15 mouse cellular contexts compared by ENCODE assay signal in the genomic region with DNA sequence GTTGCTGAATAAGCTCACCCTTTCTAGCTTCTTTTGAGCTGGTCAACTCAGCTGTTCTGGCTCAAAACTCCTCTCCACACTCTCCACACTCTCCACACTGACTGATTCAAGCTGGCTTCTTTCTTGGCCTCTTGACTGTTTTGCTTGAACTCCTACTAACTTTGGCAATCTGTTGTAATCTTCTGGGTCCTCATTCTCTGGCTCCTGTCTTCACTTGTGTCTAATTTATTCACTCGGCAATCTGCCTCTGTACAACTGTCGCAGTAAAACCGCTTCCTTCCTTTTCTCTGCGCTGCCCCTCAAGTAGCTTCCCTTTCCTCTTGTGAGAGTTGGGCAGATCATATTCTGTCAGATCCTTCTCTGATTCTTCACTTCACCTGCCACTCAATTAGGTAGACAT. TPM values are rescaled to one million over a fixed set of nuclear protein-coding genes. Genes with fewer than 3 reads are reported as not detected.
DNase-seq lines count a peak whose midpoint lies in the region; ATAC-seq lines count a peak whose summit lies in the region.
"Had no signal": no experiment of that assay in that cellular context is flagged by ENCODE, and none has a peak within 500 bp of the region (broad histone marks: within the 10 kb centered on the region; RNA-seq: fewer than 3 reads in every experiment).

No protein-coding gene starts in this region.

- H3K36me3 ChIP-seq in heart, embryonic 12.5 days: peaks cover 20% of the 10 kb centered on the region
- peaks cover 11% of the 10 kb centered on the region for H3K36me3 ChIP-seq in hindbrain, embryonic 16.5 days (ENCODE audit: control insufficient read depth, insufficient read depth, low read length)

- no peak overlapping the region for H3K27ac ChIP-seq in heart, embryonic 12.5 days (ENCODE audit: poor library complexity, severe bottlenecking)
- H3K27ac ChIP-seq in hindbrain, embryonic 16.5 days (ENCODE audit: low read depth, low read length): no peak overlapping the region
- H3K27ac ChIP-seq: midbrain, embryonic 10.5 days; neural tube, embryonic 15.5 days had no signal

- no peak overlapping the region for H3K4me3 ChIP-seq in heart, embryonic 12.5 days
- no peak overlapping the region for H3K4me3 ChIP-seq in hindbrain, embryonic 16.5 days (ENCODE audit: low read length)
- H3K4me3 ChIP-seq: neural tube, embryonic 15.5 days had no signal

- H3K27me3 ChIP-seq in heart, embryonic 12.5 days (replicated peaks): no peaks in the 10 kb centered on the region
- no peaks in the 10 kb centered on the region for H3K27me3 ChIP-seq in hindbrain, embryonic 16.5 days (replicated peaks; ENCODE audit: control insufficient read depth, insufficient read depth, low read length)

- no peak overlapping the region for H3K4me2 ChIP-seq in heart, embryonic 12.5 days
- H3K4me2 ChIP-seq in hindbrain, embryonic 16.5 days (ENCODE audit: low read length): no peak overlapping the region
- H3K4me2 ChIP-seq: neural tube, embryonic 15.5 days had no signal

- DNase-seq in heart, adult 9 months (ENCODE audit: low spot score in 2 of 2): peak; percentile 35 to 41
- DNase-seq in heart, postnatal 10 days: peak; percentile 50 to 58
- DNase-seq in naive thymus-derived CD4-positive, alpha-beta T cell, adult 2 months (ENCODE audit: low read depth): peak; percentile 80
- no peak for DNase-seq in right cerebral cortex, postnatal 4 days
- no peak for DNase-seq in urinary bladder, postnatal 4 days (ENCODE audit: low spot score in 2 of 2)
- DNase-seq: cerebellum, adult 9-11 months; gastrocnemius, postnatal 25 days; kidney, adult 18-20 months had no signal

- no peak overlapping the region for H3K9ac ChIP-seq in heart, embryonic 12.5 days
- no peak overlapping the region for H3K9ac ChIP-seq in hindbrain, embryonic 16.5 days (ENCODE audit: low read depth, low read length)
- H3K9ac ChIP-seq: neural tube, embryonic 15.5 days had no signal

- peaks cover 27% of the 10 kb centered on the region for H3K4me1 ChIP-seq in heart, embryonic 12.5 days (replicated peaks)
- peaks cover 29% of the 10 kb centered on the region for H3K4me1 ChIP-seq in hindbrain, embryonic 16.5 days (ENCODE audit: control insufficient read depth, insufficient read depth, low read depth, low read length)

- ATAC-seq in heart, embryonic 12.5 days (ENCODE audit: insufficient number of reproducible peaks, low FRiP score): no peak
- ATAC-seq in CD4-positive, CD25-positive, alpha-beta regulatory T cell, adult 4 months: peak; percentile 45
- ATAC-seq in hindbrain, embryonic 16.5 days: no peak

- H3K9me3 ChIP-seq in heart, embryonic 12.5 days (replicated peaks): no peaks in the 10 kb centered on the region
- H3K9me3 ChIP-seq in hindbrain, embryonic 16.5 days (ENCODE audit: control insufficient read depth, low read length): no peaks in the 10 kb centered on the region
- H3K9me3 ChIP-seq: midbrain, embryonic 10.5 days; neural tube, embryonic 15.5 days had no signal

- intact Hi-C loops in heart, postnatal 10 days (cut with DNase I): loop anchor here (2.0 to 5.0 kb wide), 3 partner anchors 80 to 161 kb away; a partner anchor contains a TSS

- WGBS in heart, embryonic 12.5 days: 80% methylated on average over 4 of the region's 4 CpGs
- 90% methylated on average over 4 of the region's 4 CpGs for WGBS in hindbrain, embryonic 16.5 days

RNA-seq across cellular contexts. Expression of a gene that starts 1.9 kb away (rescaled TPM):
- polyA plus RNA-seq in heart, embryonic 12.5 days (2016; fragmentation: Nextera tagmentation; extraction: Ambion mirVana): 49.9 and 52.5 TPM in 2 replicates
- 10 to 100 TPM; 27.9 to 60.5 TPM for polyA plus RNA-seq in CD4-positive, CD25-positive, alpha-beta regulatory T cell, adult 4 months (2017; shearing (Covaris generic))
- 100 to 1,000 TPM; 103 to 106 TPM for total RNA-seq in heart, postnatal 10 days (2021)
- polyA plus RNA-seq in hindbrain, embryonic 16.5 days (2015; fragmentation: Nextera tagmentation; extraction: Ambion mirVana): 29.3 and 35.2 TPM in 2 replicates

RNA-seq across cellular contexts. Expression of a gene that starts 10.7 kb away (rescaled TPM):
- polyA plus RNA-seq in heart, embryonic 12.5 days (2016; fragmentation: Nextera tagmentation; extraction: Ambion mirVana): not detected in 2 replicates
- polyA plus RNA-seq in CD4-positive, CD25-positive, alpha-beta regulatory T cell, adult 4 months (2017; shearing (Covaris generic)): not detected
- not detected for total RNA-seq in heart, postnatal 10 days (2021)
- not detected in 2 replicates for polyA plus RNA-seq in hindbrain, embryonic 16.5 days (2015; fragmentation: Nextera tagmentation; extraction: Ambion mirVana)
- total RNA-seq: gastrocnemius, postnatal 25 days; left cerebral cortex, postnatal 10 days had no signal
- polyA plus RNA-seq: midbrain, embryonic 10.5 days; neural tube, embryonic 15.5 days; small intestine, adult 2 months had no signal

RNA-seq across cellular contexts. Expression of a gene that starts 21.9 kb away (rescaled TPM):
- 0.60 and 2.0 TPM in 2 replicates for polyA plus RNA-seq in heart, embryonic 12.5 days (2016; fragmentation: Nextera tagmentation; extraction: Ambion mirVana)
- polyA plus RNA-seq in CD4-positive, CD25-positive, alpha-beta regulatory T cell, adult 4 months (2017; shearing (Covaris generic)): under 1 TPM in 1 of 2 experiments, not detected in 1; 0.22 TPM
- total RNA-seq in heart, postnatal 10 days (2021): 1 to 10 TPM in 1 of 2 experiments, under 1 TPM in 1; 0.60 to 1.1 TPM
- 72.1 and 81.0 TPM in 2 replicates for polyA plus RNA-seq in hindbrain, embryonic 16.5 days (2015; fragmentation: Nextera tagmentation; extraction: Ambion mirVana)

RNA-seq across cellular contexts. Expression of a gene that starts 30.6 kb away (rescaled TPM):
- polyA plus RNA-seq in heart, embryonic 12.5 days (2016; fragmentation: Nextera tagmentation; extraction: Ambion mirVana): 1.7 and 2.4 TPM in 2 replicates
- 1 to 10 TPM; 4.2 to 5.6 TPM for polyA plus RNA-seq in CD4-positive, CD25-positive, alpha-beta regulatory T cell, adult 4 months (2017; shearing (Covaris generic))
- total RNA-seq in heart, postnatal 10 days (2021): 1 to 10 TPM; 4.7 to 5.4 TPM
- polyA plus RNA-seq in hindbrain, embryonic 16.5 days (2015; fragmentation: Nextera tagmentation; extraction: Ambion mirVana): 26.6 and 30.6 TPM in 2 replicates

Comparison
In these comparisons a context has a peak if more than half of its experiments do, and no peak if none do; other contexts are left out.
1. DNase-seq: peak in heart, adult 9 months (2 of 2), heart, postnatal 10 days (2 of 2) and naive thymus-derived CD4-positive, alpha-beta T cell, adult 2 months (single experiment); none in right cerebral cortex, postnatal 4 days (single experiment) and urinary bladder, postnatal 4 days (0 of 2).
2. RNA of a gene that starts 21.9 kb away (polyA plus RNA-seq): 72.1 to 81.0 TPM in hindbrain, embryonic 16.5 days; 0.60 to 2.0 TPM in heart, embryonic 12.5 days and 0.22 TPM in CD4-positive, CD25-positive, alpha-beta regulatory T cell, adult 4 months; every median in the first group is over 10 times any median in the second.